Mouse (Mus musculus): Measurements from ENCODE around the gene Dnah7a.

- TF ChIP-seq CTCF (IDR thresholded peaks at IDR 0.05; ENCODE audit: low read depth): 0 out of 2 replicates have a peak, but pooled peaks have one; percentile 3
- TF ChIP-seq EP300 (IDR thresholded peaks at IDR 0.05; ENCODE audit: low read depth): no peak
Observed at GRCm38 (mm10) chr1:53704164-53704563, 2.4 kb downstream of the Dnah7a start.
